Mouse (Mus musculus) ES-E14 (cell line): ENCODE measurements around the gene Kif23. TPM values are rescaled to one million over a fixed set of nuclear protein-coding genes. Genes with fewer than 3 reads are reported as not detected.

Experiments
- DNase-seq: peaks from one replicate; pipeline ENCODE4 v3.0.0-alpha.2; 2013; ENCODE audit warnings: low read depth, low spot score
- H3K27ac ChIP-seq: 2 replicates; pipeline ENCODE4 v1.5.1; 2012; ENCODE audit warnings: low read depth, mild to moderate bottlenecking, low read length, moderate library complexity, mixed read lengths; ENCODE audit not compliant: poor library complexity, insufficient read depth, severe bottlenecking
- H3K36me3 ChIP-seq: 2 replicates; pipeline ENCODE4 v1.6.1; 2012; ENCODE audit warnings: mild to moderate bottlenecking, low read length, moderate library complexity, mixed read lengths; ENCODE audit not compliant: control insufficient read depth, poor library complexity, insufficient read depth, severe bottlenecking
- H3K4me1 ChIP-seq, 2 experiments: fragments of 150-350 bp in 1 of 2; sonication (generic) in 1 of 2; 2 replicates each; pipeline ENCODE4 v1.6.1; 2012; ENCODE audit warnings: low read length in 2 of 2, mild to moderate bottlenecking in 1 of 2, mixed read lengths in 1 of 2; ENCODE audit not compliant: control insufficient read depth in 2 of 2, insufficient read depth in 2 of 2, poor library complexity in 1 of 2
- H3K4me3 ChIP-seq, 2 experiments: fragments of 150-350 bp in 1 of 2; sonication (generic) in 1 of 2; 2 replicates each; pipeline ENCODE4 v1.5.1; 2012; ENCODE audit warnings: low read length in 2 of 2, low read depth in 1 of 2, mild to moderate bottlenecking in 1 of 2, mixed read lengths in 1 of 2; ENCODE audit not compliant: insufficient read depth in 1 of 2, poor library complexity in 1 of 2, severe bottlenecking in 1 of 2
- H3K9ac ChIP-seq: 2 replicates; pipeline ENCODE4 v1.6.1; 2012; ENCODE audit warnings: low read depth, mild to moderate bottlenecking, low read length, mixed read lengths; ENCODE audit not compliant: poor library complexity, insufficient read depth, severe bottlenecking
- H3K9me3 ChIP-seq: fragments of 150-350 bp; sonication (generic); 2 replicates; pipeline ENCODE4 v1.6.1; 2012; ENCODE audit warnings: low read depth, mild to moderate bottlenecking, low read length; ENCODE audit not compliant: control insufficient read depth, insufficient read depth
- CHD2 ChIP-seq: IDR thresholded peaks from 2 replicates; pipeline ENCODE4 v1.6.1; 2014; ENCODE audit warnings: mild to moderate bottlenecking, low read depth, low read length, inconsistent platforms
- HCFC1 ChIP-seq: IDR thresholded peaks from 2 replicates; pipeline ENCODE4 v1.6.1; 2012; ENCODE audit warnings: low read length, inconsistent platforms, borderline replicate concordance; ENCODE audit not compliant: insufficient read depth
- MAFK ChIP-seq: IDR thresholded peaks from 2 replicates; pipeline ENCODE4 v1.6.1; 2014; ENCODE audit warnings: mild to moderate bottlenecking, low read depth, low read length, inconsistent platforms; ENCODE audit not compliant: insufficient read depth
- ZC3H11A ChIP-seq: IDR thresholded peaks from 2 replicates; pipeline ENCODE4 v1.6.1; 2012; ENCODE audit warnings: low read depth, mild to moderate bottlenecking, inconsistent platforms, low read length, borderline replicate concordance
- ZNF384 ChIP-seq: IDR thresholded peaks from 2 replicates; pipeline ENCODE4 v1.6.1; 2012; ENCODE audit warnings: low read depth, low read length, inconsistent platforms
- in situ Hi-C, 2 experiments: fragments of 600-800 bp; cut with MboI; formaldehyde crosslinking; loops; one replicate each; pipeline ENCODE4 v1.15.1; 2025; ENCODE audit warnings: low sequenced_read_pairs in 2 of 2, inconsistent platforms in 1 of 2; ENCODE audit not compliant: unreplicated experiment in 2 of 2
- total RNA-seq: library from RNA; depleted of rRNA; stranded (reverse); fragments of 300-350 nt; gene quantifications from 2 replicates; pipeline ENCODE4 v1.2.3, GENCODE M21; 2012

The Kif23 gene
- total RNA-seq, 1 experiment: 87.1 TPM

DNA sequence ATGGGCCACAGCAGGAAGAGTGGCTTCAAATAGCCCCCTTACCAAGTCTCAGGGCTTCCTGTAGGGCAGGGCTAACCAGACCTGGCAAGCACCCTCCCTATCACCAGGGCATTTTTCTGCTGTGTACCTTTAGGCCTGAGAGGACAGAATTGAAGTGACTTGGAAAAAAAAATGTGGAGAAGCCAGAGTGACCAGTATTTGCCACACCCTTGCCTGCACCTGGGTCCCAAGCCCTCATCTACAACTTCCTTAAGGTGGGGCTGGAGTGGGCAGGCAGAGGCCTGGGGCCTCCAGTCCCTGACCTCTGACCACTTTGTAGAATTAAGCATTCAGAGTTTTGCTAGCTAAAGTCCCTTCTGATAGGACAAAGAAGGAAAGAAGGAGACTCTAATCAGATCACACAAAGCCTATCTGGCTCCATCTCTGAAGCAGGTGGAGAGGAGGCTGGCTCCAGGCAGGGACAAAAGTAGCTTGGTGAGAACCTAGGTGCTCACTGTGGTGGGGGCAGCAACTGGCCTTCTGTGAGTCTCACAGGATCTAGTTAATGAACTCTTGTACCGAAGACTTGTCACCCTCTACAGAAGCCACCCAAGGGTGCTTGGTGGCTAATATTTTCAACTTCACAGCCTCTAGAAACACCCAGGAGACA, 13.5 kb upstream of the Kif23 start:
- Histone ChIP-seq H3K4me1 (peaks cover 0 to 2% of the 10 kb centered on the region in 2 experiments; a peak in 1 of 4 replicates), H3K9me3 (no peaks in the 10 kb centered on the region), H3K4me3 (no peak overlapping the region), H3K9ac (no peak overlapping the region), H3K36me3 (no peaks in the 10 kb centered on the region), H3K27ac (no peak overlapping the region)
- TF ChIP-seq ZC3H11A (no peak), CHD2 (no peak), HCFC1 (no peak), ZNF384 (no peak), MAFK (no peak)
- no peak for DNase-seq
- in situ Hi-C loops: loop anchor here in 1 of 2 experiments (25.0 kb wide), 1 partner anchor 277 kb away; no protein-coding TSS in a partner anchor

DNA sequence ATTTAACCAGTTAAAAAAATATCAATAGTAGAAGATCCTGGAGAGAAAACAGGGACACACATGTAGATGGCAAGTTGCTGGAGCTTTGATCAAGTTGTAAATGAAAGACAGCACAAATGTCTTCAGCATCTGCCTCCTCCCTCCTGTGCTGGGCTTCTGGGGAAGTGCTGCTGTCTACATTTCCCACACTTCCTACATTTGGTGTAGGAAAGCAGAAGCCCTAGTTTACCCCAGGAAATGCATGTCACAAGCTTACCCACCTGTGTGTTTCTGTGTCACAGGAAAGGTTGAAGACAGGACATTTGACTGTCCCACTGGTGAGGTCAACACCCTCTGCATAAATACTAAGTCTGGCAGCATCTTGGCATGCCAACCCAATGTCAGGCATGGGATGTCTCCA, 8.1 kb upstream of the Kif23 start:
- peaks cover 0 to 2% of the 10 kb centered on the region in 2 experiments; a peak in 1 of 4 replicates for H3K4me1 ChIP-seq
- H3K36me3 ChIP-seq: no peaks in the 10 kb centered on the region
- no peak for DNase-seq
- no peak overlapping the region for H3K27ac ChIP-seq
- in situ Hi-C loops: loop anchor here in 1 of 2 experiments (25.0 kb wide), 1 partner anchor 283 kb away; no protein-coding TSS in a partner anchor
- H3K9me3 ChIP-seq: no peaks in the 10 kb centered on the region
- TF ChIP-seq CHD2 (no peak), HCFC1 (no peak)
- no peak overlapping the region for H3K4me3 ChIP-seq
- no peak overlapping the region for H3K9ac ChIP-seq

DNA sequence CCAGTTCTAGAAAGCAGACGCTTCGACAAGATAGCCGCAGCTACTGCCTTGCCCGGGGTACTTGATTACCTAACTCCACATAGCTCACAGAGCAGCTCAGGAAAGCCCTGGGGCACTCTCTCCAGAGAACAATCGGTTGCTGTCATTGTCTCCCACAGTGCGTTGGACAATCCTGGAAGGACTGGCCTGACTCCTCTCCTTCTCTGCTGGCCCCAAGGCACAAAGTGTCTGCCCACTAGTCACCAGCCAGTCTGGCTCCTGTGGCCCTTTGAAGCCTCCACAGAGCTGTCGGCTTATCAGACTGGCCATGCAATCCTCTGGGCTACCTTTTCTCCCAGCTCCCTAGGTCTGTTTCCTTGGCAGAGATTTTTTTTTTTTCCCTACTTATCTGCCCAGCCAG, 5.7 kb upstream of the Kif23 start:
- H3K36me3 ChIP-seq: no peaks in the 10 kb centered on the region
- in situ Hi-C loops: loop anchor here in 1 of 2 experiments (25.0 kb wide), 1 partner anchor 285 kb away; no protein-coding TSS in a partner anchor
- H3K9ac ChIP-seq: no peak overlapping the region
- TF ChIP-seq ZNF384 (no peak), ZC3H11A (no peak), CHD2 (no peak)
- no peaks in the 10 kb centered on the region for H3K9me3 ChIP-seq
- no peak for DNase-seq
- no peak overlapping the region for H3K27ac ChIP-seq
- H3K4me1 ChIP-seq: peaks cover 0 to 5% of the 10 kb centered on the region in 2 experiments; a peak in 1 of 4 replicates
- H3K4me3 ChIP-seq: no peak overlapping the region

DNA sequence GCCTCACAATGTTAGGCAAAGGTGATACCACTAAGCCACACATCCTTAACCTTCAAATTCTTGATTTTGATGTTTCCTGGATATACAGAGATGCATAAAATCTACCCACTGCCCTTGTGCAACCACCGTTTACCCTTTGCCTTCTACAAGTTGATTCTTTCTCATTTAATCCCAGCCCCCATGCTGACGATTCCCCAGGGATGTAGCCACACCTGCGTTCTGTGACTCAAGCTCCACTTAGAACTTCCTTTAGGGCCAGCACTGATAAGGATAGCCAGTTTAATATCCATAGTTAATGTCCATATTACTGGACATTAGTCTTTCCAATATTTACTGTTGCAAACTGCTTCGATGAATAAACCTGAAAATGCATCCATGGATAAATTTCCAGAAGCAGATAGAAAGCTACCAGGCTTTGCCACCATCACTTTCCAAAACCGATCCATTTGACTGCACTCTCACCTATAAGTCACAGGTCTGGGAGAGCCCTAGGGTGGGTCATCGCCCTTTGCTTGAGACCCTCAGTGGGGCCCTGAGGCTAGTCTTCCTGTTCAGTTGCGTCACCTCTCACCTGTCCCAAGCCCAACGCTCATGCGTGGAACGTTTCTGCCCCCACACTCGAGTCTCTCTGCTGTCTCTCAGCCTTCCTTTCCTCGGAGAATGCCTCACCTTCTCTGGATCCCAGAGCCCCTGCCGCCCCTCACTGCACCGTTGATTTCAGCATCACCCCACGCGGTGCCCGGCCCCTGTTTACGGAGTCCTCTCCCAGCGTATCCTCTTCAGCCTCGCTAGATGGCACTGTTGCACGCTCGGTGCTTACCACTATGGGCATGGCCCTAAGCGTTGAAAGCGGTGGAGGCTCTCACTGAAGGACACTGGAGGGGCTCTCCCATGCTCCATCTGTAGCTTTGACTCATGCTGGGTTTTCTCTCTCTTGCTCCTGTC, 1.1 kb upstream of the Kif23 start:
- Histone ChIP-seq H3K9me3 (no peaks in the 10 kb centered on the region), H3K9ac (peak overlapping the region; percentile 68), H3K4me3 (peak overlapping the region; percentile 56 to 58), H3K36me3 (peaks cover 6% of the 10 kb centered on the region), H3K4me1 (peaks cover 5 to 8% of the 10 kb centered on the region in 2 experiments; a peak in 3 of 4 replicates), H3K27ac (no peak overlapping the region)
- in situ Hi-C loops: no loop called here
- DNase-seq: peak; percentile 76
- TF ChIP-seq ZNF384: 0 out of 2 replicates have a peak, but pooled peaks have one; percentile 47
- peak; percentile 57; the same call in 1 of the 2 replicates for TF ChIP-seq ZC3H11A
- no peak for TF ChIP-seq CHD2
- no peak for TF ChIP-seq MAFK
- TF ChIP-seq HCFC1: 0 out of 2 replicates have a peak, but pooled peaks have one; percentile 43
